Mouse (Mus musculus): Measurements from ENCODE around the gene Gata2.

Gata2 gene

GRCm38 (mm10) chr6:88208321-88208720 lies 14.6 kb downstream of the Gata2 start:
- no peak for DNase-seq (ENCODE audit: low read depth)

GRCm38 (mm10) chr6:88209453-88209852 lies 15.8 kb downstream of the Gata2 start:
- DNase-seq (ENCODE audit: low read depth) = no peak

- no peak for DNase-seq (ENCODE audit: low read depth)
These were observed 16.5 kb downstream of the Gata2 start for GRCm38 (mm10) chr6:88210182-88210581.

- DNase-seq (ENCODE audit: low read depth) = no peak
These were observed 22.1 kb downstream of the Gata2 start for GRCm38 (mm10) chr6:88215797-88216196.

- no peak for DNase-seq (ENCODE audit: low read depth)
These were observed 22.5 kb downstream of the Gata2 start for GRCm38 (mm10) chr6:88216199-88216598.

- DNase-seq (ENCODE audit: low read depth) = no peak
These were observed 25.4 kb downstream of the Gata2 start for GRCm38 (mm10) chr6:88219094-88219493.

- DNase-seq (ENCODE audit: low read depth) = no peak
These were observed 28.3 kb downstream of the Gata2 start, which contains the start of gene Dnajb8 for GRCm38 (mm10) chr6:88221968-88222367. Dnajb8 (plus strand) TSS chr6:88222268.

- no peak for DNase-seq (ENCODE audit: low read depth)
These were observed 32.9 kb downstream of the Gata2 start for GRCm38 (mm10) chr6:88226570-88226994.

GRCm38 (mm10) chr6:88227537-88227936 lies 33.8 kb downstream of the Gata2 start:
- DNase-seq (ENCODE audit: low read depth) = no peak

GRCm38 (mm10) chr6:88229221-88229620 lies 35.5 kb downstream of the Gata2 start:
- no peak for DNase-seq (ENCODE audit: low read depth)

GRCm38 (mm10) chr6:88231821-88232220 lies 38.1 kb downstream of the Gata2 start:
- DNase-seq (ENCODE audit: low read depth) = no peak

GRCm38 (mm10) chr6:88232221-88232620 lies 38.5 kb downstream of the Gata2 start:
- no peak for DNase-seq (ENCODE audit: low read depth)

GRCm38 (mm10) chr6:88233996-88234395 lies 40.3 kb downstream of the Gata2 start:
- DNase-seq (ENCODE audit: low read depth) = no peak

GRCm38 (mm10) chr6:88235461-88235860 lies 41.8 kb downstream of the Gata2 start:
- no peak for DNase-seq (ENCODE audit: low read depth)

GRCm38 (mm10) chr6:88235983-88236382 lies 42.3 kb downstream of the Gata2 start:
- DNase-seq (ENCODE audit: low read depth) = no peak

GRCm38 (mm10) chr6:88236513-88236912 lies 42.8 kb downstream of the Gata2 start:
- no peak for DNase-seq (ENCODE audit: low read depth)

- DNase-seq (ENCODE audit: low read depth) = peak; percentile 44
These were observed 48.9 kb downstream of the Gata2 start for GRCm38 (mm10) chr6:88242604-88243003.

GRCm38 (mm10) chr6:88249231-88249630 lies 55.5 kb downstream of the Gata2 start:
- no peak for DNase-seq (ENCODE audit: low read depth)

- DNase-seq (ENCODE audit: low read depth) = no peak
These were observed 57.7 kb downstream of the Gata2 start for GRCm38 (mm10) chr6:88251396-88251795.

- DNase-seq (ENCODE audit: low read depth) = no peak
These were observed 58.2 kb downstream of the Gata2 start for GRCm38 (mm10) chr6:88251798-88252478.

- DNase-seq (ENCODE audit: low read depth) = no peak
These were observed 60.4 kb downstream of the Gata2 start for GRCm38 (mm10) chr6:88254082-88254481.

- DNase-seq (ENCODE audit: low read depth) = peak; percentile 40
These were observed 61.7 kb downstream of the Gata2 start for GRCm38 (mm10) chr6:88255435-88255834.

All from c-Kit-positive CD71-positive TER-119-negative erythroid progenitor cells, embryonic 14.5 days (primary cell).